9 mouse cellular contexts compared by ENCODE assay signal in genomic region chr7:111157754-111158325, GRCm38 (mm10).
A peak's percentile ranks its signal among the peaks of the same experiment; 100 is the strongest.
DNase-seq lines count a peak whose midpoint lies in the region; ATAC-seq and TF ChIP-seq lines count a peak whose summit lies in the region.
"Had no signal": no experiment of that assay in that cellular context is flagged by ENCODE, and none has a peak within 500 bp of the region (broad histone marks: within the 10 kb centered on the region; RNA-seq: fewer than 3 reads in every experiment).

No protein-coding gene starts in this region.

- ATAC-seq in kidney, postnatal 0 days (replicated peaks; ENCODE audit: low FRiP score, low read depth): no peak
- no peak for ATAC-seq in limb, embryonic 14.5 days (ENCODE audit: low FRiP score, low read depth)

- peak; percentile 13 for DNase-seq in adrenal gland, postnatal 10 days
- no peak for DNase-seq in adrenal gland, postnatal 36 days
- peak; percentile 36 for DNase-seq in kidney, postnatal 0 days (ENCODE audit: low spot score)
- DNase-seq in kidney, adult 8-10 months: no peak
- peak; percentile 42 for DNase-seq in embryo, embryonic 9.5 days (ENCODE audit: extremely low spot score)
- no peak for DNase-seq in limb, embryonic 14.5 days (ENCODE audit: low spot score)
- no peak for DNase-seq in urinary bladder, adult 18-20 months (ENCODE audit: low spot score in 2 of 2)
- DNase-seq in spleen, postnatal 36 days (ENCODE audit: low spot score in 2 of 2): no peak

- H3K4me3 ChIP-seq in kidney, postnatal 0 days (replicated peaks; ENCODE audit: low read depth, low read length): no peak overlapping the region
- H3K4me3 ChIP-seq in limb, embryonic 14.5 days (replicated peaks; ENCODE audit: low read length): 0 out of 2 replicates have a peak overlapping the region, but pooled peaks have one; percentile 13
- H3K4me3 ChIP-seq: midbrain, embryonic 10.5 days had no signal

- H3K4me1 ChIP-seq in kidney, postnatal 0 days (replicated peaks; ENCODE audit: insufficient read depth, low read length): no peaks in the 10 kb centered on the region; the same call in 1 of the 2 replicates
- peaks cover 25% of the 10 kb centered on the region for H3K4me1 ChIP-seq in limb, embryonic 14.5 days (ENCODE audit: control insufficient read depth, insufficient read depth, low read length)

- no peak for TF ChIP-seq CTCF in kidney, postnatal 0 days (IDR thresholded peaks at IDR 0.05; ENCODE audit: low read depth)

- no peak overlapping the region for H3K27ac ChIP-seq in kidney, postnatal 0 days
- peak overlapping the region; percentile 72 for H3K27ac ChIP-seq in limb, embryonic 14.5 days (replicated peaks; ENCODE audit: low read depth, low read length)

- no peaks in the 10 kb centered on the region for H3K9me3 ChIP-seq in kidney, postnatal 0 days (replicated peaks; ENCODE audit: low read length)
- H3K9me3 ChIP-seq in limb, embryonic 14.5 days (ENCODE audit: control insufficient read depth, low read length): no peaks in the 10 kb centered on the region
- H3K9me3 ChIP-seq: midbrain, embryonic 10.5 days had no signal

- no peaks in the 10 kb centered on the region for H3K36me3 ChIP-seq in kidney, postnatal 0 days (ENCODE audit: insufficient read depth, low read length)
- H3K36me3 ChIP-seq in limb, embryonic 14.5 days (ENCODE audit: control insufficient read depth, insufficient read depth, low read length): no peaks in the 10 kb centered on the region
- H3K36me3 ChIP-seq: midbrain, embryonic 10.5 days had no signal

- TF ChIP-seq POLR2A in limb, embryonic 14.5 days (IDR thresholded peaks at IDR 0.05; ENCODE audit: borderline replicate concordance, extremely low read depth, insufficient read depth, insufficient read length): no peak

- WGBS in kidney, postnatal 0 days: 42% methylated on average over 9 of the region's 9 CpGs
- 59% methylated on average over 9 of the region's 9 CpGs for WGBS in limb, embryonic 14.5 days

- no peaks in the 10 kb centered on the region for H3K27me3 ChIP-seq in kidney, postnatal 0 days (ENCODE audit: insufficient read depth, low read length)
- H3K27me3 ChIP-seq in limb, embryonic 14.5 days (ENCODE audit: control insufficient read depth, insufficient read depth, low read length): no peaks in the 10 kb centered on the region

- no peak overlapping the region for H3K9ac ChIP-seq in kidney, postnatal 0 days (ENCODE audit: low read depth, low read length)
- H3K9ac ChIP-seq in limb, embryonic 14.5 days (ENCODE audit: low read depth, low read length, severe bottlenecking): no peak overlapping the region

- no peak overlapping the region for H3K4me2 ChIP-seq in kidney, postnatal 0 days (ENCODE audit: low read length)
- H3K4me2 ChIP-seq in limb, embryonic 14.5 days (replicated peaks; ENCODE audit: low read depth, low read length, severe bottlenecking): peak overlapping the region; percentile 27; the same call in 1 of the 2 replicates

Comparison
In these comparisons a context has a peak if more than half of its experiments do, and no peak if none do; other contexts are left out.
1. DNase-seq: peak in adrenal gland, postnatal 10 days (single experiment), kidney, postnatal 0 days (single experiment) and embryo, embryonic 9.5 days (single experiment); none in adrenal gland, postnatal 36 days (0 of 2), kidney, adult 8-10 months (0 of 2), limb, embryonic 14.5 days (single experiment), urinary bladder, adult 18-20 months (0 of 2) and spleen, postnatal 36 days (0 of 2).